Mouse (Mus musculus) bone marrow macrophage, adult 2 months (primary cell): ENCODE data around the gene Hyal2.

Experiments used
- CTCF ChIP-seq: IDR thresholded peaks from 2 replicates; pipeline ENCODE4 v1.5.1; 2012; ENCODE audit warnings: low read depth, mild to moderate bottlenecking, low read length, moderate library complexity
- POLR2A ChIP-seq: IDR thresholded peaks from 2 replicates; pipeline ENCODE4 v1.6.1; 2012; ENCODE audit warnings: mild to moderate bottlenecking, low read depth, low read length, borderline replicate concordance

GRCm38 (mm10) chr9:107544729-107545128 lies 23.0 kb upstream of the Hyal2 start:
- TF ChIP-seq CTCF: no peak
- no peak for TF ChIP-seq POLR2A
